Comparison of ENCODE assay signal across 21 mouse cellular contexts in the genomic region with DNA sequence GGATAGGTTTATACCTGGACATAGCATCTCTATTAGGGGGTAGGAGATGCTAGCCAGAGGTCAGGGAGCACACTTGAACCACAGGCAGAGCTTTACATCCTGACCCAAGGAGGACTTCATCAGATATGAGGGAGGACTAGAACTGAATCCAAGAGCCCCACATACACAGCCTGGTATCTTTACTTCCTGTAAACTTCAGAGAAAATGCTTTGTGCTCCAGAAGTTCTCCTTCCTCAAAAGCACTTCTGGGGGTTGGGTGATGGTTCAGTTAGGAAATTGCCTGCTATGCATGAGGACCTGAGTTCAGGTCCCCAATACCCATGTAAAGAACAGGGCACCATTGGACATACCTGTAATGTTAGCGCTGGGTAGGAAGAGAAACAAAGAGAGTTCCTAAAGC. TPM values are rescaled to one million over a fixed set of nuclear protein-coding genes. Genes with fewer than 3 reads are reported as not detected.
DNase-seq lines count a peak whose midpoint lies in the region; ATAC-seq and TF ChIP-seq lines count a peak whose summit lies in the region.
"Had no signal": no experiment of that assay in that cellular context is flagged by ENCODE, and none has a peak within 500 bp of the region (broad histone marks: within the 10 kb centered on the region; RNA-seq: fewer than 3 reads in every experiment).

No protein-coding gene starts in this region.

- no peak overlapping the region for H3K27ac ChIP-seq in embryonic facial prominence, embryonic 12.5 days
- H3K27ac ChIP-seq in embryonic facial prominence, embryonic 10.5 days (replicated peaks), result no peak overlapping the region
- H3K27ac ChIP-seq in intestine, embryonic 14.5 days (ENCODE audit: low read depth), result peak overlapping the region; percentile 89
- H3K27ac ChIP-seq in intestine, postnatal 0 days (ENCODE audit: low read depth, low read length), result no peak overlapping the region
- H3K27ac ChIP-seq in intestine, embryonic 16.5 days (ENCODE audit: low read length), result peak overlapping the region; percentile 88
- H3K27ac ChIP-seq in liver, postnatal 0 days (ENCODE audit: low read depth), result peak overlapping the region; percentile 79
- H3K27ac ChIP-seq: hindbrain, embryonic 15.5 days; midbrain, embryonic 15.5 days had no signal

- TF ChIP-seq CTCF in intestine, postnatal 0 days (IDR thresholded peaks at IDR 0.05; ENCODE audit: low read depth), result no peak
- no peak for TF ChIP-seq CTCF in liver, postnatal 0 days (IDR thresholded peaks at IDR 0.05; ENCODE audit: low read depth)

- no peak overlapping the region for H3K4me2 ChIP-seq in embryonic facial prominence, embryonic 12.5 days (replicated peaks)
- no peak overlapping the region for H3K4me2 ChIP-seq in intestine, embryonic 14.5 days (ENCODE audit: low read length)
- H3K4me2 ChIP-seq in intestine, postnatal 0 days (replicated peaks; ENCODE audit: low read depth), result no peak overlapping the region
- H3K4me2 ChIP-seq in intestine, embryonic 16.5 days (ENCODE audit: low read depth, low read length), result no peak overlapping the region
- no peak overlapping the region; the same call in 1 of the 2 replicates for H3K4me2 ChIP-seq in liver, postnatal 0 days (ENCODE audit: low read depth, low read length)
- H3K4me2 ChIP-seq: hindbrain, embryonic 15.5 days; midbrain, embryonic 15.5 days had no signal

- ATAC-seq in embryonic facial prominence, embryonic 12.5 days (ENCODE audit: insufficient number of reproducible peaks, insufficient read depth, low FRiP score, low TSS enrichment), result no peak
- no peak for ATAC-seq in intestine, embryonic 14.5 days (replicated peaks; ENCODE audit: low FRiP score, low TSS enrichment, low read depth)
- no peak for ATAC-seq in intestine, postnatal 0 days
- no peak for ATAC-seq in intestine, embryonic 16.5 days
- ATAC-seq in liver, postnatal 0 days, result no peak
- ATAC-seq: CD4-positive, CD25-positive, alpha-beta regulatory T cell, adult 4 months; forebrain, embryonic 14.5 days; midbrain, embryonic 15.5 days had no signal

- peaks cover 76% of the 10 kb centered on the region for H3K4me1 ChIP-seq in embryonic facial prominence, embryonic 12.5 days
- H3K4me1 ChIP-seq in embryonic facial prominence, embryonic 10.5 days, result peaks cover 86% of the 10 kb centered on the region
- H3K4me1 ChIP-seq in intestine, embryonic 14.5 days (replicated peaks; ENCODE audit: control insufficient read depth, insufficient read depth, low read length), result peaks cover 82% of the 10 kb centered on the region
- peaks cover 37% of the 10 kb centered on the region for H3K4me1 ChIP-seq in intestine, postnatal 0 days (replicated peaks; ENCODE audit: control insufficient read depth, insufficient read depth, low read length)
- peaks cover 90% of the 10 kb centered on the region for H3K4me1 ChIP-seq in intestine, embryonic 16.5 days (ENCODE audit: control insufficient read depth, insufficient read depth, low read length)
- peaks cover 79% of the 10 kb centered on the region for H3K4me1 ChIP-seq in liver, postnatal 0 days (ENCODE audit: insufficient read depth)
- H3K4me1 ChIP-seq: hindbrain, embryonic 15.5 days; midbrain, embryonic 15.5 days had no signal

- 91% methylated on average over 1 of the region's 1 CpGs for WGBS in embryonic facial prominence, embryonic 12.5 days
- 93% methylated on average over 1 of the region's 1 CpGs for WGBS in embryonic facial prominence, embryonic 10.5 days
- WGBS in intestine, embryonic 14.5 days, result 100% methylated on average over 1 of the region's 1 CpGs
- 100% methylated on average over 1 of the region's 1 CpGs for WGBS in intestine, postnatal 0 days
- 97% methylated on average over 1 of the region's 1 CpGs for WGBS in intestine, embryonic 16.5 days
- 94% methylated on average over 1 of the region's 1 CpGs for WGBS in liver, postnatal 0 days (ENCODE audit: insufficient replicate concordance)

- no peaks in the 10 kb centered on the region for H3K27me3 ChIP-seq in embryonic facial prominence, embryonic 12.5 days
- H3K27me3 ChIP-seq in embryonic facial prominence, embryonic 10.5 days (replicated peaks; ENCODE audit: low read depth, poor library complexity, severe bottlenecking), result peaks cover 13% of the 10 kb centered on the region
- H3K27me3 ChIP-seq in intestine, embryonic 14.5 days (replicated peaks; ENCODE audit: control insufficient read depth, insufficient read depth, low read length), result no peaks in the 10 kb centered on the region
- H3K27me3 ChIP-seq in intestine, postnatal 0 days (replicated peaks; ENCODE audit: control insufficient read depth, insufficient read depth, low read length), result no peaks in the 10 kb centered on the region
- H3K27me3 ChIP-seq in intestine, embryonic 16.5 days (replicated peaks; ENCODE audit: control insufficient read depth, insufficient read depth, low read length), result no peaks in the 10 kb centered on the region
- H3K27me3 ChIP-seq in liver, postnatal 0 days (ENCODE audit: insufficient read depth, low read length), result no peaks in the 10 kb centered on the region

- H3K4me3 ChIP-seq in embryonic facial prominence, embryonic 12.5 days, result no peak overlapping the region
- H3K4me3 ChIP-seq in embryonic facial prominence, embryonic 10.5 days, result no peak overlapping the region
- no peak overlapping the region for H3K4me3 ChIP-seq in intestine, embryonic 14.5 days (ENCODE audit: low read depth, low read length)
- no peak overlapping the region for H3K4me3 ChIP-seq in intestine, postnatal 0 days (ENCODE audit: low read depth, low read length)
- H3K4me3 ChIP-seq in intestine, embryonic 16.5 days (ENCODE audit: low read length), result no peak overlapping the region
- H3K4me3 ChIP-seq in liver, postnatal 0 days (ENCODE audit: low read depth, low read length), result no peak overlapping the region
- H3K4me3 ChIP-seq: hindbrain, embryonic 15.5 days; megakaryocyte, embryonic 14.5 days; midbrain, embryonic 15.5 days had no signal

- no peak for DNase-seq in embryonic facial prominence, embryonic 10.5 days (ENCODE audit: low spot score)
- no peak for DNase-seq in intestine, embryonic 14.5 days (ENCODE audit: low spot score)
- DNase-seq in liver, postnatal 0 days, result no peak
- DNase-seq in neural tube, embryonic 10.5 days (ENCODE audit: extremely low spot score, low spot score), result no peak
- DNase-seq in right cerebral cortex, adult 18-20 months, result no peak
- DNase-seq: cerebellum, adult 9-11 months; embryo, embryonic 11 days; heart, postnatal 10 days; kidney, adult 8-10 months; kidney, postnatal 4 days; lung, adult 2 months; thymus, postnatal 25 days had no signal

- TF ChIP-seq EP300 in liver, postnatal 0 days (IDR thresholded peaks at IDR 0.05; ENCODE audit: low read depth), result no peak

- 0 out of 2 replicates have a peak overlapping the region, but pooled peaks have one; percentile 19 for H3K9ac ChIP-seq in embryonic facial prominence, embryonic 12.5 days
- no peak overlapping the region for H3K9ac ChIP-seq in intestine, embryonic 14.5 days (ENCODE audit: low read length)
- H3K9ac ChIP-seq in intestine, postnatal 0 days (ENCODE audit: low read depth, low read length), result no peak overlapping the region
- H3K9ac ChIP-seq in intestine, embryonic 16.5 days (ENCODE audit: low read depth, low read length), result peak overlapping the region; percentile 12; the same call in 1 of the 2 replicates
- peak overlapping the region; percentile 42; the same call in 1 of the 2 replicates for H3K9ac ChIP-seq in liver, postnatal 0 days (replicated peaks)
- H3K9ac ChIP-seq: hindbrain, embryonic 15.5 days; midbrain, embryonic 15.5 days had no signal

- H3K9me3 ChIP-seq in embryonic facial prominence, embryonic 12.5 days, result no peaks in the 10 kb centered on the region
- no peaks in the 10 kb centered on the region for H3K9me3 ChIP-seq in embryonic facial prominence, embryonic 10.5 days
- no peaks in the 10 kb centered on the region for H3K9me3 ChIP-seq in intestine, embryonic 14.5 days (ENCODE audit: control insufficient read depth, low read length)
- no peaks in the 10 kb centered on the region for H3K9me3 ChIP-seq in intestine, postnatal 0 days (ENCODE audit: control insufficient read depth)
- H3K9me3 ChIP-seq in intestine, embryonic 16.5 days (ENCODE audit: control insufficient read depth, low read length), result no peaks in the 10 kb centered on the region
- H3K9me3 ChIP-seq in liver, postnatal 0 days (ENCODE audit: low read length), result no peaks in the 10 kb centered on the region
- H3K9me3 ChIP-seq: G1E; hindbrain, embryonic 15.5 days; megakaryocyte, embryonic 14.5 days; midbrain, embryonic 15.5 days had no signal

- peaks cover 46% of the 10 kb centered on the region for H3K36me3 ChIP-seq in embryonic facial prominence, embryonic 12.5 days
- peaks cover 75% of the 10 kb centered on the region for H3K36me3 ChIP-seq in embryonic facial prominence, embryonic 10.5 days (replicated peaks)
- H3K36me3 ChIP-seq in intestine, embryonic 14.5 days (ENCODE audit: control insufficient read depth, insufficient read depth, low read length), result peaks cover 33% of the 10 kb centered on the region
- no peaks in the 10 kb centered on the region; the same call in 1 of the 2 replicates for H3K36me3 ChIP-seq in intestine, postnatal 0 days (ENCODE audit: control insufficient read depth, insufficient read depth)
- H3K36me3 ChIP-seq in intestine, embryonic 16.5 days (ENCODE audit: control insufficient read depth, insufficient read depth, low read length), result no peaks in the 10 kb centered on the region
- peaks cover 14% of the 10 kb centered on the region for H3K36me3 ChIP-seq in liver, postnatal 0 days (replicated peaks; ENCODE audit: insufficient read depth, low read length)
- H3K36me3 ChIP-seq: hindbrain, embryonic 15.5 days; midbrain, embryonic 15.5 days had no signal

RNA-seq across cellular contexts. Expression of a gene that starts 6.2 kb away (rescaled TPM):
- 89.3 and 106 TPM in 2 replicates for polyA plus RNA-seq in embryonic facial prominence, embryonic 12.5 days (2016; fragmentation: Nextera tagmentation; extraction: Ambion mirVana)
- polyA plus RNA-seq in embryonic facial prominence, embryonic 10.5 days (2016; fragmentation: Nextera tagmentation; extraction: Ambion mirVana), result 55.2 and 57.0 TPM in 2 replicates
- polyA plus RNA-seq in intestine, embryonic 14.5 days (2014; fragmentation: Nextera tagmentation; extraction: Ambion mirVana), result 108 and 118 TPM in 2 replicates
- polyA plus RNA-seq in intestine, postnatal 0 days (2015; fragmentation: Nextera tagmentation; extraction: Ambion mirVana), result 39.7 and 45.5 TPM in 2 replicates
- polyA plus RNA-seq in intestine, embryonic 16.5 days (2015; fragmentation: Nextera tagmentation; extraction: Ambion mirVana), result 11.8 and 44.1 TPM in 2 replicates
- 59.3 and 70.0 TPM in 2 replicates for polyA plus RNA-seq in liver, postnatal 0 days (2015; fragmentation: Nextera tagmentation; extraction: Ambion mirVana)

RNA-seq across cellular contexts. Expression of a gene that starts 23.3 kb away (rescaled TPM):
- polyA plus RNA-seq in embryonic facial prominence, embryonic 12.5 days (2016; fragmentation: Nextera tagmentation; extraction: Ambion mirVana), result 0.18 TPM in 1 of 2 replicates, not detected in the other
- polyA plus RNA-seq in embryonic facial prominence, embryonic 10.5 days (2016; fragmentation: Nextera tagmentation; extraction: Ambion mirVana), result not detected in 2 replicates
- polyA plus RNA-seq in intestine, embryonic 14.5 days (2014; fragmentation: Nextera tagmentation; extraction: Ambion mirVana), result 0.89 and 1.3 TPM in 2 replicates
- 0.18 TPM in 2 replicates for polyA plus RNA-seq in intestine, postnatal 0 days (2015; fragmentation: Nextera tagmentation; extraction: Ambion mirVana)
- 0.24 and 0.34 TPM in 2 replicates for polyA plus RNA-seq in intestine, embryonic 16.5 days (2015; fragmentation: Nextera tagmentation; extraction: Ambion mirVana)
- 0.05 TPM in 1 of 2 replicates, not detected in the other for polyA plus RNA-seq in liver, postnatal 0 days (2015; fragmentation: Nextera tagmentation; extraction: Ambion mirVana)
- polyA plus RNA-seq: CD4-positive, CD25-positive, alpha-beta regulatory T cell, adult 4 months; forebrain, embryonic 14.5 days; G1E had no signal

Comparison
In these comparisons a context has a peak if more than half of its experiments do, and no peak if none do; other contexts are left out.
1. H3K27ac ChIP-seq: peak in intestine, embryonic 14.5 days (single experiment), intestine, embryonic 16.5 days (single experiment) and liver, postnatal 0 days (single experiment); none in embryonic facial prominence, embryonic 12.5 days (single experiment), embryonic facial prominence, embryonic 10.5 days (single experiment) and intestine, postnatal 0 days (single experiment).
2. H3K9ac ChIP-seq: peak in embryonic facial prominence, embryonic 12.5 days (single experiment), intestine, embryonic 16.5 days (single experiment) and liver, postnatal 0 days (single experiment); none in intestine, embryonic 14.5 days (single experiment) and intestine, postnatal 0 days (single experiment).